Mouse (Mus musculus) ES-Bruce4 (cell line): Measurements from ENCODE around the gene Bcl2.

Source experiments
- CTCF ChIP-seq: IDR thresholded peaks from one replicate; pipeline ENCODE4 v1.8.1; 2011; ENCODE audit warnings: low read depth, low read length
- POLR2A ChIP-seq: IDR thresholded peaks from one replicate; pipeline ENCODE4 v1.8.1; 2011; ENCODE audit warnings: low read length; ENCODE audit not compliant: insufficient read depth

DNA sequence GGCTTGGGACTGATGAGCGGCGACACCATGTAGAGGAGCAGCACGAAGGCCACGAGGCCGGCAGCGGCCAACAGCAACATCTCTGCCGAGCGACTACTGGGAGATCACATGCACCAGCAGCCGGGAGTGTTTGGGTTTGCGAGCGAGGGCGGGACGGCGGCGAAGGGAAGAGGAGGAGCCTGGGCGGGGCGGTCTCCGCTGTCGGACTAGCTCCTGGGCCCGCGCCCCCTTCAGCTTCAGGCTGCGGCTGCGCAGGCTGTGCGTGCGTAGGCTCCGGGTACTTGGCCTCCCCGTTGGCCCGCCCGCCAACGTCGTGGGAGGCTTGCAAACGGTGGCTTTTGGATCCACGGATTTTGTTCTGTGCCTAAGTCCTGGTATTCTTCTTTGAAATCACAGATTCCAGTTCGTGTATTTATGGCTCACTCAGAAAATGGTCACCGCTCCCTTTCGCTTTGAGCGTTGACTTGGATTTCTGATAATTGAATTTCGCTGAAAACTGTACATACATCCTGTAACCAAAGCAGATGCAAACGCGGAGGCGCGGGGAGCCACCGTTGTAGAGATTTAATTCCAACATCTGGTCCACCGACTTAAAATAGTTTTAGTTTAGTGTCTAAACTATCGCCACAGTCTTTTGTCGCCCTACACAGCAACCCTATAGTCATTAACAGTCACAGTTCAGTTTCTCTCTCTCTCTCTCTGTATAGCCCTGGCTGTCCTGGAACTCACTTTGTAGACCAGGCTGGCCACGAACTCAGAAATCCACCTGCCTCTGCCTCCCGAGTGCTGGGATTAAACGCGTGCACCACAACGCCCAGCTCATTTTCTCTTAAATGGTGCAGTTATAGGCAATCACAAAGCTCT lies 45.7 kb upstream of the Bcl2 start, which contains the start of gene Kdsr:
- TF ChIP-seq CTCF (no peak), POLR2A (peak; percentile 94)
